Mouse (Mus musculus) skeletal muscle tissue, adult 2 months (tissue): Measurements from ENCODE around the gene Oxld1.

Source experiments
- DNase-seq: peaks from one replicate; pipeline ENCODE4 v3.0.0-alpha.2; 2012; ENCODE audit warnings: low read depth, low spot score

Oxld1 gene

DNA sequence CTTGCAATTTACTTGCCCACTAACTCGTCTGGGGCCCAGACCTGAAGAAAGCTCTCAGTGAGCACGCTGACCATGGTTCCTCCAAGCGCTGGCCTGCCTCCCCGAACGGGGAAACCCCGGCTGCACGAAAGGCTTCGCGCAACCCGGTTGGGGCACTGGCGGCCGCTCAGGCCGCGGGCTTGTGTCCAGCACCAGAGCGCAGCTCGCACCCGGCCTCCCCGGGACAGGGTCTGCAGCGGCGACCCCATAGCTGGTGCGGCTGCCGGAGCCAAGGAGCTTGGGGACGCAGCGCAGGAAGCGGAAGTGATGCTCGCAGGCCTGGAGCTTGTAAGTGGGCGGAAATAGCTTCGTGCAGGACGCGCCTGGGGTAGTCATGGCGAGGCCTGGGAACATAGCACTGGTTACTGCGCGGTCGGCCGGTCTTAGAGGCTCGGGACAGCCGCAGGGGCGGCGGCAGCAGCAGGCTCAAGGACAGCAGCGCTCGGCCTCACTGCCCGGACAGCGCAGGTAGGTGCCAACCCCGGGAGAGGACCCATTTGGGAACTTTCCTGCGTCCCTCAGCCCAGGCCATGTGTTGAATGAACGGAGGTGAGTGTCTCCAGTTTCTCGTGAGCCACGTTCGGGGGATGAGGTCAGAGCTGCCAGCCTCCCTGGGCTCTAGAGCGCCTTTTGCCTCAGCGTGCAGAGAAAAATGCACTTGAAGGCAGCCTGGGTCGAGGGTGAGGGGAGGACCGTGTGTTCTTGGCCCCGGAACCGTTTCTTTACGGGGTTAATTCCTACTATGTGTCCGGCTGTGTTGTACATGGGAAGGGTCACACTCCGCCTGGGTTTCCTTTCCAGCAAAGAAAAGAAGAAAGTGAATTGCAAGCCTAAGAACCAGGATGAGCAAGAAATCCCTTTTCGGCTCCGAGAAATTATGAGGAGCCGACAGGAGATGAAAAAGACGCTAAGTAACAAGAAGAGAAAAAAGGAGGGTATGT, at the start of gene Oxld1, which contains the start of gene Ccdc137:
Gene Oxld1 (minus strand): TSS at position 297 of the 980 bp plus-strand sequence.
Gene Ccdc137 (plus strand): TSS at position 344 of the 980 bp plus-strand sequence.
- DNase-seq = peak; percentile 73

DNA sequence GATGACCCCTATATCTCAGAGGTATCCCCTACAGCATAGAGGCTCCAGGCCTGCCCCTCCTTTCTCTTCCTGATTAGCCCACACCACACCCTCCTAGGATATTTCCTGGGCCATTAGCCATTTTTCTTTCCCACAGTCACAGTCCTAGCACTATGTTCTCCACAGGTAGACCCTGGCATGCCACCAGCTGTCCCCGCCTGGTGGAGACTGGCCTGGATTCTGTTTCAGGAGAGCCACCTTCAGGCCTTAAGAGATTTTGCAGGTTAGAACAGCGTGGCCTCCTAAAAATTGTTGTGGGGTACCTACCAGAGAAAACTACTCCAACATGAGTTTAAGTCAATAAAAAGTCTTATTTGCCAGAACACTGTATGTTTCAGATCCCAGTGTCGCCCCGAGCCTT, 49.0 kb upstream of the Oxld1 start:
- no peak for DNase-seq

DNA sequence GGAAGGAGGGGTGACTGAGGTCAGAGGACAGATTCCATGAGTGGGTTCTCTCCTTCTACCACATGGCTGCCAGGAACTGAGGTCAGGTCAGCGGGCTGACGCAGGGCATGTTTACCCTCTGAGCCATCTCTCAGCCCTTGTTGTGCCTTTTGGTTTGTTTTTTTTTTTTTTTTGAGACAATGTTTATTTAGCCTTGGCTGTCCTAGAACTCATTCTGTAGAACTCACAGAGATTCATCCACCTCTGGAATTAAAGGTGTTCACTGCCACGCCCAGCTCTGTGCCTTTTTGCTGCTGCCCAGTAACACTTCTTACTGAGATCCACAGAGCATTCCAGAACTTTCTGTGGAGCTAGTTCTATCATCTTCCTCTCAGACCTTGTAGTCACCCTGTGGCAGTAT, 47.8 kb upstream of the Oxld1 start:
- no peak for DNase-seq

DNA sequence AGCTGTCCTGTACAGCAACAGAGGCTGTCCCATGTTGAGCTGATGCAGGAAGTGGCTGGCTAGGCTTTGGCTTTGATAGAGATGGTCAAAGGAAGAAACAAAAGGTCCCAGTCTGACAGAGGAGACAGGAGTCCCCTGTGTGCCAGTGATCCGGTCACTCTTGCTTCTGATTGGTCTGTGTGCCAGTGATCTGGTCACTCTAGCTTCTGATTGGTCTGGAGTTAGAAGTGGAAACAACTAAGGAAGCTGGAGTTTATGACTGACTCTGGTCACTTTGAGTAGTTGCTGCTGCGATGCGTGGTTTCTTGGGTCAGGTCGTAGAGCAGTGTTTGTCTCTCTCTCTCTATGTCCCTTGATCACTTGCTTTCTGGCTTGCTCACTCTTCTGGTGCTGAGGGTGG, 43.8 kb upstream of the Oxld1 start:
- no peak for DNase-seq

DNA sequence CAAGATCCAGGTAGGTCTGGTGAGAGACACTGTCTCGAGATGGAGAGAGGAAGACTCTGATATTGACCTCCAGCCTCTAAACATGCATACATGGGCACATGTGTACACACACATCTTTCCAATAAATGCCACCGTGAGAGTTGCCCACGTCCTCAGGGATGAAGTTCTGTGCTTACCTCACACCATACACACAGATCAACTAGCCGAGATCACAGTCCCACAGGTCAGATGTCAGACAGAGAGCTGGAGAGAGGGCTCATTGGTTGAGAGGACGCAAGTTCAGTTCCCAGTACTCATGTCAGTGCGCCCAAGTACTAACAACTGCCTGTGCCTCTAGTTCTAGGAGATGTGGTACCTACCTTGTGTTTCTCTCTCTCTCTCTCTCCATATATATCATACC, 43.1 kb upstream of the Oxld1 start:
- DNase-seq = no peak

DNA sequence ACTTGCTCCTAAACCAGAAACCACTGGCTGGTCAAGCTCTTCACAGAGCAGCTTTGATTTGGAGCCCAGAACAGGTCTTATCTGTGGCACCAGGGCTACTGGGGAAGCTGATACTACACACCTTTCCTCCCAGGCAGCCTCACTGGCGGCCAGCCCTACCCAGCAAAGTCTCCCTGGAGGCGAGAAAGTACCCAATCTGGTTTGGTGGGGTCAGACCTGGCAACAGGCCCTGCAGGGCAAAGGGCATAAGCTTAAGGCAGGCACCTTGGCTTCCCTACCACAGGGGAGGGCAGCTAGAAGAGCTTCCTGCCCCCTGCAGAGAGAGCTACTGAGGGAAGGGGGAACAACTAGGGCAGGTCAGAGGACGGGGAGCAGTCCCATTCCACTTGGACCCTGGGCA, 42.5 kb upstream of the Oxld1 start:
- DNase-seq = no peak

DNA sequence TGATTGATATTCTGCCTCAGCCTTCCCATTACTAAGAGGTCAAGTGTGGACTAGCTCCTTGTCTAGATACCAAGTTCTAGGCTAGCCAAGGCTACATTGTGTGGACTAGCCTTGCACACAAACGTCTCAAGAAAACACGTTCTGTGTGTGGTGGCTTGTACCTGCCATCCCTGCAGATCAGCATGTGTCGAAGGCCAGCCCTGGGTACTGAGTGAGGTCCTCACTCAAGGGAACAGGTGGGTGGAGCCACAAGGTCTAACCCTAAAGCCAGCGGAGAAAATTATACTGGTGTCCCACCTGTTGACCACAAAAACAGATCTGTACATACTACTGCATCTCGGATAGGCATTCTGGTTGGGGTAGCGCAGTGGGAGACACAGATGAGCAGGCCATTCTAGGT, 42.0 kb upstream of the Oxld1 start:
- DNase-seq = no peak

DNA sequence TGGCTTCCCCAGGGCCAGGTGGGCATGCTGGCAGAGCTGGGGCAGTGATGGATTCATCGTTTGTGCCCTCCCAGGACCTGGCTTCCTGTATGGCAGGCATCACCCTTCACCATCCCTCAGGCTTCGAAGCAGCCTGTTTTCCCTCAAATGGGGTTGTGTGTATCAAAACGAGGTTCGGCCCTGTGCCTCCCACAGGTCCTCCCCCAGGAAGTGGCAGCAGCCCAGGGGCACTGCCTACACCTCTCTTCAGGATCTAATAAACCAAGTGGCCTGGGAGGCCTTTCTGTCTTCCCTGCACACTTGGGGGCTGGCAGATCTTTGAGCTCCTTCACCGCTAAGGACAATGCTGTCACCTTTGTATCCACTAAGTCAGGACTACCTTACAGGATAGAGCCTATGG, 41.0 kb upstream of the Oxld1 start:
- DNase-seq = no peak

DNA sequence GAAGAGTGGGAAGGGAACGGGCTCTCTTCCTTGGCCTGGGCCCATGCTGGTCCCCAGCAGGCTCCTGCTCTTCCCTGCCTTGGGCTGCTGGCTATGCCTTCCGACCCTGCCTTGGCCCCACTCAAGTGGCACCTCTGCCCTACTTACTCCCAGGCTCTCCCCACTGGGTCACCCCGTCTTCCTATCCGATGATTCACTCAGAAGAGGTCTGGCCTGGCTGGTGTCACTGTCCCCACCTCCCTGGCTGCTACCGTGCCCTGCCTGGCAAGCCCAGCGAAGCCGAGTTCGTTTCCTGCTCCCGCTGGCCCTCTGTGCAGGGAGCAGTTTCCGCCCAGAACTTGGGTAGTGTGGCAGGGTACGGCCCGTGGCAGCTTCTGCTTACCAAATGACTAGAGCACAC, 40.4 kb upstream of the Oxld1 start:
- DNase-seq = no peak

DNA sequence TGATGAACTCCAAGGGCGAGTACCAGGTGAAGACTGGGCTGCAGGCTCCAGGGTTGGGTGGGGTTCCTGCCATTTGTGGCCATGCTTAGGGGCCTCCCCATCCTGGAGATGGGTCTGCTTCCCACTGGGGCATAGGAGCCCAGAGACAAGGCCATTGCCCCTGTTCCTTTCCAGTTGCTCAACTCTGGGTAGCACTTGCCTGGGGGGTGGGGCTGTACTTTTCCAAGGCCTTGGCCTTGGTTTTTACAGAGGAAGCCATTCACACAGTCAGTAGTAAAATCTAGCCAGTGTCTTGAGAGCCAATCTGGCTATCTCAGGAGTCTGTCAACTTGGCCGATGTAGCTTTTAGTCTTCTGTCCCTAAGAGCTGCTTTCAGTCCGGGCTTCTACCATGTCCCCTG, 39.6 kb upstream of the Oxld1 start:
- no peak for DNase-seq

DNA sequence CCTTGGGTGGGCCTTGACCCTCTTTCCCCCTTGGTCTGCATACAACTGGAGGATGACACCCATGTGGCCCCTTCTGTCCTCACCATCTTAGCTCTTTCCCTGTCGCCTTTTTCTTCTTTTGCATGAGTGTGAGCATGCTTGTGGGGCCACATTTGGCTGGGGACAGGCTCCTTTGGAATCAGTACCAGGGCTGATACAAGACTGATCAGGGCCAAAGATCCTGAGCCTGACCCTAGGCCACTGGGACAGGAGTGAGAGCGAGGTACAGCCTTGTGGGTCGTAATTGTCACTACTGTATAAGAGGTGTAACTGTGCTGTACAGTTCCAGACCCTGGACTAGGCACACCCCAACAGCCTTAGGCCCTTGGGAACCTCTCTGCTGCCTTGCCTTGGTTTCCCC, 36.0 kb upstream of the Oxld1 start:
- DNase-seq = no peak

DNA sequence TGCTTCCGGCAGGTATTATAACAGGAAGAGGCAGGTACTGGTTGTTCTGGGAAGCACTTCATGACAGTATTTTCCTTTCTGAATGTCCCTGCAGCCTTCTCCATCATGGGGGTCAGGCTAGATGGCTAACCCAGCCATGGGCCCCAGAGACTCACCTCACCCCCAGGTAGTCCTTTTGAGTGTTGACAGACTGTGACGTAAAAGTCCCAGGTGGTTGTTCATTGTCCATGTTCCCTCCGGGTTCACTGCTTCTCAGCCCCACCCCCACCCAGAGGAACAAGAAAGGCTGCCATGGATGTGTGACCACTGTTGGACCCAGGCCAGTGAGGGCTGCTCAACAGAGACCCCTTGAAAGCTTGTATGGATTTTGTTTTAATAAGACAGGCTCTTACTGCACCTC, 35.5 kb upstream of the Oxld1 start:
- no peak for DNase-seq

DNA sequence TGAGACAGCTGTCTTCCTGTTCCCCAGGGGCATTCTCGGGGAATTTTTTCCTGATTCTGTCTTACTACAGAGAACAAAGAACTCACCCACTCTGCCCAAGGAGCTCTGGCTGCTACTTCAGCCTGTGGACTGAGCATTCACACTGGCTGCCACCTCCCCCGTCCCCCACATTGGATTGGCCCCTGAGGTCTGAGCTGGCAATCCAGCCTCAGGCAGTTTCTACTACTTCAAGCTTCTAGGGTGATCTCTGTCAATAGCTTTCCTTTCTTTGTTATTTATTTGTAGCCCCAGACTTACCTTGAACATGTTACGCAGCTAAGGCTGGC, 35.0 kb upstream of the Oxld1 start:
- no peak for DNase-seq

DNA sequence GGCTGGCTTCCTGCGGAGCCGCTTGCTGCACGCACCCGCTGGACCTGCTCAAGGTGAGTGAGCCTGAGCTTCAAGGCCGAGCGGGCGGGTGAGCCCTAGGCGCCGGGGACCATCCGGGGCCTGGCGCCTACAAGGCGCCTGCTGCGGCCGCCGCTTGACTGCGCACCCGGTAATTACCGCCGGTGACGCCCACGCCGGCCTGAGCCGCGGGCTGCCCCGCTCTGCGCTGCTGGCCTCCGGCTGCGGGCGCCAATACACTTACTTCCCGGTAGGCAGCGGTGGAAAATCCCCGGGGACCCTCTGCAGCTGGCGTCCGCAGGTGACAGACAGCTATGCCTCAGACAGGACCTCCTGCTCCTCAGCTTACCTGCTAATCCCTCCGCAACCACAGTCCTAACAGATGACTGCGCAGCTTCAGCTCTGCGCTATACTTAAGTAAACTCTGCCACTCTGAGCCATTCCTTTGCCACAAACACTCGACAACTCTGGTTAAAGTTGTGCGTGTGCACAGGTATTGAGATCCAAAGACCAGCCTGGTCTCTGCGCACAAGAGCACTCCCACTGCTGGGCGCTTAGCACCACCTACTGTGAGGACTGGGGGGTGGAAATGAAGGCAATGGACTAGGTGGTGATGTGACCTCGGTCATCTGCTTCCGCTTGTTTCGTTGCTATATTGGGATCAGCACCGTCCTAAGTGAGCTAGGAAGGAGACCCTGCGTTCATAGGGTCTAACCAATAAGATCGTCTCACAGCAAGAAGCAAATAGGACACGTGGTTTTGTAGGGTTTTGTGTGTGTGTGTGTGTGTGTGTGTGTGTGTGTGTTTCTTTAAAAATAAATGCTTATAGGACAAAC, 34.4 kb upstream of the Oxld1 start:
- no peak for DNase-seq

DNA sequence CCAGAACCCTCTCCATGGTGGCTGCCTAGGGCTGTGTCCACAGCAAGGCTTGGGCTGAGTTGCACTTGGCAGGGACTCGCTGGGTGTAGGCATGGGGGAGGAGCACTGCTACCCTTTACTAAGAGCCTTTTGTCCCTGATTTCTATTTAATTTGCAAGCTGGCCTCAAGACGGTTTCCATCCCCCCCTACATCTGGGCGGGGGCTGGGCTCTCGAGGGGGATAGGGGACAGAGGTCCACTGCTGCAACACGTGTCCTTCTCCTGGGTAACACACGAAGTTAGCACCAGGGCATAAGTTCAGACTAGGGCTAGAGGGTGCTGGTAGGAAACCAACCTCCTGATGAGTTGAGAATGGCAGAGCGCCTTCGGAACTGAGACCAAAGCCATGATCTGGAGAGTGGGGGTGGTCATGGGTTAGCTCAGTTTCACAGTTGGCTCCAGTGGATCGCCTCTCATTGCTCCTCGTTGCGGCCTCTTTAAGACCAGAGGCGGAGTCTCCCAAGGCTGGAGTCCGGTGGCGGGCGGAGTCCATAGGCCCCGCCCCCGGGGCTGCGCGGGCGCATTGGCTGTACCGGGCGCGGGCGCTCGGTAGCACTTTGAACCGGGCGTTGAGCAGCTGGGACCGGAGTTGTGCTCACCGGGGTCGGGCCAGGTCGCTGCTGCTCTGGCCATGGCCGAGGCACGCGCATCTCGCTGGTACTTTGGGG, 33.6 kb upstream of the Oxld1 start, which contains the start of gene Slc25a10:
Gene Slc25a10 (plus strand): TSS at position 524 of the 707 bp plus-strand sequence.
- DNase-seq = peak; percentile 74

DNA sequence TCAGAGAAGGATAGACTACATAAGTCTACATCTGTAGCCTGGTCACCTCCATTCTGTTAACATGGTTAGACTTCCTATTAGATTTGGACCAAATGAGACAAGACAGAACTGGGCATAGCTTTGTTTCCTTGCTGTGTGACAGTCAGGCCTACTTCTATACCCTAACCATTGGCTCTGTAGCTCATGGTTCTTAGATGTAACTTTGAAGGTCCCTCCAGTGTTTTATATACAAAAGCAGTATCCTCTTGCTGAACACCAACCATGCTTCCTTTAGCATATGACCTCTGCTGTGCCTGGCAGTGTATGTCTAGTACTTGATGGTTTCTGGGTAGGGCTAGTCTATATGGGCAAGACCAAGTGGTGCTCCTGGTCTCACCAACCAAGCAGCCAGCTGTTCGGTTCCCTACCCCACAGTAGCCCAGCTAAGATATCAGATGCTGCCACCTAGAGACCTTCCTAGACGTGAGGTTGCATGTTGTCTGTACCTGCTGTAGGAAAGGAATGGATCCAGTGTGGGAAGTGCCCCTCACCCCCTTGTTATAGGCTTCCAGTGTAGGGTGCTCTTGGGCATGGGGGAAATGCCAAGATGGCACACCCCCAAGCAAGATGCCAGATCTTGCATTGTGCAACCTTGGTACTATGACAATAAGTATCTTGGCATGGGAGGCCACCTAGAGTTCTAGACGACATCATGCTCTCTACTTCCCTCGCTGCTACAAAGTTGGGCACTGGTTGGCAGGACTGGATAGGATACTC, 32.6 kb upstream of the Oxld1 start:
- no peak for DNase-seq

DNA sequence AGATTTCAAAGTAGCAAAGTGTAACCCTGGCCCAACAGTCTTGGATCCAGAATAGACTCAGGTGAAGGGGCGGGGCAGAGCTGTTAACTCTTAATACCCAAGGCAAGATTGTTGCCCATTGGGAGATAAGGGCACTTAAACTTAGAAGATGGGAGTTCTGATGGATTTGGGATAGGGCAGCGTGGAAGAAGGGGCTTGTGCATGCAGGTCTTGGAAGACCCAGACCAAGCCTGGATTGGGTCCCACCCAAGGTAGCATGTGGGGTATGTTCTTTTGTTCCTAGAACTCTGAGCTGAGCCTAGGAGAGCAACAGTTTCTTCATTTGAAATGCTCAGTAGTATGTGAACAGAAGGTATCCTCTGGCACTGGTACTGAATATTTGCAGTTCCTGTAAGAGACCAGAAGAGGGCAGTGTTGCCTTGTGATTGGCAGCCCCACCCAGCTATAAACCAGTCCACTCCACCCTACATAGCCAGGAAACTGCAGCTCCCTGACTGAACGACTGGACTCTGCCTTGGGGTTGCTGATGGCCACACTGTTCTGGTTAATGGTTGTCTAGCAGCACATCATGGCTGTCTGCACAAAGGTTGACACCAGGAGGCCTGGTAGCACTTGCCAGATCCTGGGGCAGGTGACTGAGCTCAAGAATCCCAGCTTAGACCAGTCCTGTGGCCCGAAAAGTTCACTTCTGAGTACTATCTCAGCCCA, 31.3 kb upstream of the Oxld1 start:
- peak; percentile 85 for DNase-seq

DNA sequence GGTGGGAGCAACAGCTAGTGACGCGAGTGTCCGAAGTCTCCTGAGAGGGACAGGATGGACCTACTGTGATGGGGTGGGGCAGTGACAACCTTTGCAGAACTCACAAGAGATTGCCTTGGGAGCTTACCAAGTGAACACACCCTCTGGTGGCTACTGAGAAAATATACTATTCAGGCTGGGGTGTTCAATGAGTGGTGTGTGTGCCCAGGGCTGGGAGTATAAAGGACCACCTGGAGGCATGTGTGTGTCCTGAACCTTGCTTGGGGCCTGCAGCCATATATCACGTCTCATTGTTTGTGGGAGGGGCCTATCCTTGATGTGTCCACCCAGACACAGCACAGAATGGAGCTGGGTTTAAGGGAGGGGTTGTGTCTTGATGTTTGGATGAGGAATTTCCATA, 30.6 kb upstream of the Oxld1 start:
- DNase-seq = no peak

DNA sequence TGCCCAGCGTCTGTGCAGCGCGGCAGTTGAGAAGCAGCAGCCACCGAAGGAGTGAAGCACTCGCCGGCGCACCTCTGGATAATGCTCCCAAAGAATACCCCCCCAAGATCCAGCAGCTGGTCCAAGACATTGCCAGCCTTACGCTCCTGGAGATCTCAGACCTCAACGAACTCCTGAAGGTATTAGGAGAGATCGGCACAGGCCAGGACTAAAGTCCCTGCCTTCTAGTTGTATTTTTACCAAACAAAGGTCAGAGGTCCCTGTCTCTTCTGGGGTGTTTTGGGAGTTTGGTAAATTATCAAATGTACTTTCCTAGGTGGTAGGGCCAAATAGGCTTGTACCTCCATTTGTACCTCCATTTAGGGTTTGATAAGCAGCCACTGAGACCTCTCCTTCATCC, 27.4 kb upstream of the Oxld1 start:
- no peak for DNase-seq

DNA sequence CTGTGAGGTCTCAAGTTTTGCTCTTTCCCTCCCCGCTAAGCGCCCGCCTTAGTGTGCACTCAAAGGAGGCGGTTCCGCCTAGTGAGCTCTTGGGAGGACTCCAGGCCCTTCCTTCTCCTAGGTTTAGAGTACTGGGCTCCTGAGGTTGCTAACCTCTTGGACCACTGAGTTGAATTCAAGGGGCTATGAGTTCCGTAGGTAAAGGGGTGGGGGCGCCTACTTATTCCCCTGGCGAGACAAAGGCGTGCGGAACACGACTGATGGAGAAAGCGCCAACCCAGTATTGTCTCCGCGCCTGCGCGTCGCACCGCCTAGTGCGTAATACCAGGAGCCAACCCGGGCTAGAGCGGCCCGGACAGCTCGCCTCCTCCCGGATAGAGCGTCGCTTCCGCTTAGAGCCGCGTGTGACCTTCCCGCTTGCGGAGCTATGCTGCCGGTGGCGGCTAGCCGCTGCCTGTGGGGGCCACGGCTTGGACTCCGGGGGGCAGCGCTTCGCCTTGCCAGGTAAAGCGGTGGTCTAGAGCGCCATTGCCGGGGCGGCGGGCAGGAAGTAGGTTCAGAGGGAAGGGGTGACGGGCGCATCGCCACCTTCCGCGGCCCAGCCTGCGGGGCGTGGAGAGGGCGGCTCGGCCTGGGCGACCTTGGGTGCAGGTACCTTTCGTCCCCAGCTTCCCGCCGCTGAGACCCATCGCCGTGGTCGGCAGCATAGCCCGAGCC, 26.6 kb upstream of the Oxld1 start, which contains the start of gene Mrpl12:
Gene Mrpl12 (plus strand): TSS at position 349 of the 717 bp plus-strand sequence.
- DNase-seq = peak; percentile 90
